Mouse (Mus musculus) heart, embryonic 15.5 days (tissue): ENCODE measurements at regions not wholly inside any gene's neighbourhood (a gene's known extent, or its start where the extent isn't known, plus 50 kb on each side); places are given as distances from the start of the nearest gene placed in this dataset.
A peak's percentile ranks its signal among the peaks of the same experiment; 100 is the strongest.

ENCODE experiments used
- ATAC-seq: fragments of 200-750 bp; cut with Nextera tagmentation; replicated peaks from 2 replicates; pipeline ENCODE4 v1.8.0; 2017; ENCODE audit warnings: low read depth, moderate TSS enrichment; ENCODE audit not compliant: insufficient number of reproducible peaks, insufficient read depth, low FRiP score
- H3K27ac ChIP-seq: fragments of 300-500 bp; sonication (generic); 2 replicates; pipeline ENCODE4 v1.5.1; 2015; ENCODE audit warnings: mild to moderate bottlenecking, inconsistent platforms
- H3K27me3 ChIP-seq: fragments of 300-500 bp; sonication (generic); 2 replicates; pipeline ENCODE4 v1.6.1; 2015; ENCODE audit warnings: inconsistent platforms
- H3K36me3 ChIP-seq: fragments of 300-500 bp; sonication (generic); 2 replicates; pipeline ENCODE4 v1.6.1; 2015; ENCODE audit warnings: mild to moderate bottlenecking, inconsistent platforms
- H3K4me1 ChIP-seq: fragments of 300-500 bp; sonication (generic); replicated peaks from 2 replicates; pipeline ENCODE4 v1.6.1; 2015; ENCODE audit warnings: inconsistent platforms
- H3K4me2 ChIP-seq: fragments of 300-500 bp; sonication (generic); 2 replicates; pipeline ENCODE4 v1.6.1; 2015; ENCODE audit warnings: inconsistent platforms, mild to moderate bottlenecking, moderate library complexity
- H3K4me3 ChIP-seq: fragments of 300-500 bp; sonication (generic); 2 replicates; pipeline ENCODE4 v1.5.1; 2015; ENCODE audit warnings: mild to moderate bottlenecking, inconsistent platforms
- H3K9ac ChIP-seq: fragments of 300-500 bp; sonication (generic); 2 replicates; pipeline ENCODE4 v1.6.1; 2015; ENCODE audit warnings: mild to moderate bottlenecking, inconsistent platforms
- H3K9me3 ChIP-seq: fragments of 300-500 bp; sonication (generic); replicated peaks from 2 replicates; pipeline ENCODE4 v1.6.1; 2016; ENCODE audit warnings: inconsistent platforms
- WGBS: fragments of 180-500 bp; shearing (Covaris S2); methylation state at CpG from one replicate; pipeline ENCODE4 v1.1.7; 2015; ENCODE audit warnings: mixed read lengths; 5-methylcytosine and 5-hydroxymethylcytosine counted together

DNA sequence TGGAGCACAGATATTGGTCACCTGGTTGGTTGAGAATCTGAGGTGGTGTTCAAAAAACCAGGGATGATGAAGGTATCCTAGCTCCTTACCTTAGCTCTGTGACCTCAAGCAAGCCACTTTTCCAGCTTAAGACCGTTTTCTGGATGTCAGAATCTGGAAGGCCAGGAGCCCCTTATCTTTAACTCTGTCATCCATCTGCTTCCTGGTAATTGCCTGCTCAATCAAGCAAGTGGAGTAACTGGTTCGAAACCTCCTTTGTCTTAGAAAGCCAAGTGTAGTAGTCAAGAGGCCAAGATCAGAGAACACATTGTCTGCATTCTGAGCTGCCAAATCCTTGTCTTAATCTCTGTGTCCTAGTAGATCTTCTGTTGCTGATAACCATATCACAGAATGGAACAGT is 95.9 kb upstream of the Tmem164 start:
- Histone ChIP-seq H3K4me2 (no peak overlapping the region), H3K9ac (no peak overlapping the region), H3K4me1 (no peaks in the 10 kb centered on the region), H3K4me3 (no peak overlapping the region), H3K27ac (no peak overlapping the region), H3K9me3 (no peaks in the 10 kb centered on the region), H3K36me3 (no peaks in the 10 kb centered on the region), H3K27me3 (no peaks in the 10 kb centered on the region)
- ATAC-seq: no peak
- 50% methylated on average over 2 of the region's 2 CpGs for WGBS

DNA sequence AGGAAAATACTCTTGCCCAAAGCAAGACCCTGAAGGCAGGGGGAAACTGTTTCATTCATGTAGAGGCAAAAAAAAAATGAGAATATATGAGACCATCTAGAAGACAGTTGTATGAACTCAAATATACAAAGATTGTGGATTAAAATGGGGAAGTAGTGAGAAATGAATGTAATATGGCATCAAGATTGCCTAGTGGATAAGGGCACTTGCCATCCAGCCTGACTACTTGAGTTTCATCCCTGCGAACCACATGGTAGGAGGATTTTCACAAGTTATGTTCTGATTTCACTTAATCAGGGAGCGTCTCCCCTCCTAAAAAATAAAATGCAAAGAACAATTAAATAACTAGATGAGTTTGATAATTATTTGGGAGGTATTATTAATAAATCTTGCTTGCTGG is 81.8 kb upstream of the Tmem164 start:
- Histone ChIP-seq H3K4me2 (no peak overlapping the region), H3K9ac (no peak overlapping the region), H3K4me3 (no peak overlapping the region), H3K36me3 (no peaks in the 10 kb centered on the region), H3K27me3 (no peaks in the 10 kb centered on the region), H3K4me1 (no peaks in the 10 kb centered on the region), H3K9me3 (no peaks in the 10 kb centered on the region), H3K27ac (no peak overlapping the region)
- ATAC-seq: no peak
- WGBS: 85% methylated on average over 2 of the region's 2 CpGs

GRCm38 (mm10) chrX:142600782-142601181 is 80.4 kb upstream of the Tmem164 start:
- no peak for ATAC-seq
- no peak overlapping the region for H3K27ac ChIP-seq
- H3K9me3 ChIP-seq: no peaks in the 10 kb centered on the region
- H3K4me1 ChIP-seq: no peaks in the 10 kb centered on the region
- no peak overlapping the region for H3K4me3 ChIP-seq
- H3K27me3 ChIP-seq: no peaks in the 10 kb centered on the region
- H3K9ac ChIP-seq: no peak overlapping the region
- H3K36me3 ChIP-seq: no peaks in the 10 kb centered on the region
- H3K4me2 ChIP-seq: no peak overlapping the region
- 77% methylated on average over 1 of the region's 1 CpGs for WGBS

GRCm38 (mm10) chrX:142605088-142605487 is 76.1 kb upstream of the Tmem164 start:
- Histone ChIP-seq H3K27ac (no peak overlapping the region), H3K4me1 (no peaks in the 10 kb centered on the region), H3K27me3 (no peaks in the 10 kb centered on the region), H3K9ac (no peak overlapping the region), H3K36me3 (no peaks in the 10 kb centered on the region), H3K4me3 (no peak overlapping the region), H3K9me3 (no peaks in the 10 kb centered on the region), H3K4me2 (no peak overlapping the region)
- no peak for ATAC-seq
- WGBS: 64% methylated on average over 3 of the region's 3 CpGs

DNA sequence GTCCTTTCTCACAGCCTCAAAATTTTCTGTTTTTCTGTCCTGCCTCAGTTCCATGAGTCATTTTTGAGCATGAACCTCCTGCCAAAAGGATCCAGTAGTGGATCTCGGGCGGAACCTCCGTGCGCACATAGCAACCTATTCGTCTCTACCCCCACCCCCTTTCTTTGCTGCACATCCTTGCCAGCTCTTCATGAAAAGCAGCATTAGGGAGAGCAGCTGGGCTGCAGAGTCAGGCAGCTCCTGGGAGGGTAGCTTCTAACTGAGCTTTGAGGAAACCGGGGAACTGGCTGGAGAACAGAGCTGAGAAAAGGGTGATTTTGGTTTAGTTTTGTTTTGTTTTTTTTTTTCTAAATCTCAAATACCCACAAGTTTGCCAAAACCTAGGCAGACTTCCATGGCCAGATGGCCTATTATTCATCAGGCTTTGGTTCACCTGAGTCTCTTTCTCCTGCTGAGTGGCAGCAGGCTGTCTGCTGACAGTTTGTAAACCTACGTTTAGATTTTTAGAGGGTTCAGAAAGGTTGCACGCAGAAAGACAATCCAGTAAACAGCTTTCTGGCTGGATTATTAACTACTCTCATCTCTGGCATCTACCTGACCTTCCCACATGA is 74.5 kb upstream of the Tmem164 start:
- Histone ChIP-seq H3K27ac (no peak overlapping the region), H3K4me2 (no peak overlapping the region), H3K27me3 (no peaks in the 10 kb centered on the region), H3K9me3 (no peaks in the 10 kb centered on the region), H3K36me3 (no peaks in the 10 kb centered on the region), H3K4me1 (no peaks in the 10 kb centered on the region), H3K4me3 (no peak overlapping the region), H3K9ac (no peak overlapping the region)
- ATAC-seq: no peak
- WGBS: 83% methylated on average over 8 of the region's 8 CpGs

DNA sequence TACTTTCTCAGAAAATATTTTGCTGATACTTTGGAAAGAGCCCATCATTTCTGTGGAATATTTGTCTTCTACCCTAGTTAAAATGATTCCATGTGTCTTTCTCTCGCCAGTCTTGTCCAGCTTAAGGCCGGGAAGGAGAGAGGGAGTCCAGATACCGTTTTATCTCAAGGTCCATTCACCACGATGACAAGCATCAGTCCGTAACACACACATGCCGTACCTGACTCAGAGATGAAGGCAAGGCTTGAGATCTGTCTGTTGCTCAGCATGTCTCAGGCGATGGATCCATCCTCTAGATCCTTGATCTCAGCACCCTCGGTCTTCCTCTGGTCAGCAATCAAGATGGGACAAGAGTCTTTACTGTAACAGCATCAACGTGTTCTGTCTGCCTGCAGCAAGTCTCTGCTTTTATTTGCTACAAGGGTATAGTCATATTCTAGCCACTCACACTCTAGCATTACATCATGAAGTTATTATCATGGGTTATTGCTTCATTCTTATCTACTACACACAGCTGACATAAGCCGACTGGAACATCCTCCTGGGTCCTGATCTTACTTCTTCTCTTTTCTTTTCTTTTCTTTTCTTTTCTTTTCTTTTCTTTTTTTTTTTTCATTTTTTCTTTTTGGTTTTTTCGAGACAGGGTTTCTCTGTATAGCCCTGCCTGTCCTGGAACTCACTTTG is 64.9 kb upstream of the Tmem164 start:
- ATAC-seq: no peak
- no peak overlapping the region for H3K4me3 ChIP-seq
- H3K9me3 ChIP-seq: no peaks in the 10 kb centered on the region
- WGBS: 74% methylated on average over 11 of the region's 11 CpGs
- H3K9ac ChIP-seq: no peak overlapping the region
- no peak overlapping the region for H3K4me2 ChIP-seq
- no peaks in the 10 kb centered on the region for H3K27me3 ChIP-seq
- no peaks in the 10 kb centered on the region for H3K4me1 ChIP-seq
- no peaks in the 10 kb centered on the region for H3K36me3 ChIP-seq
- no peak overlapping the region for H3K27ac ChIP-seq

- Histone ChIP-seq H3K9ac (no peak overlapping the region), H3K4me1 (no peaks in the 10 kb centered on the region), H3K4me2 (no peak overlapping the region), H3K27ac (0 out of 2 replicates have a peak overlapping the region, but pooled peaks have one; percentile 6), H3K4me3 (no peak overlapping the region), H3K36me3 (no peaks in the 10 kb centered on the region), H3K27me3 (no peaks in the 10 kb centered on the region), H3K9me3 (no peaks in the 10 kb centered on the region)
- 43% methylated on average over 1 of the region's 1 CpGs for WGBS
- ATAC-seq: no peak
Observed at GRCm38 (mm10) chrX:142618389-142618788, 62.8 kb upstream of the Tmem164 start.

- H3K9ac ChIP-seq: no peak overlapping the region
- WGBS: 31% methylated on average over 2 of the region's 2 CpGs
- no peak overlapping the region for H3K27ac ChIP-seq
Observed at GRCm38 (mm10) chrX:142623359-142623758, 57.8 kb upstream of the Tmem164 start.

GRCm38 (mm10) chrX:142623882-142624281 is 57.3 kb upstream of the Tmem164 start:
- Histone ChIP-seq H3K4me2 (no peak overlapping the region), H3K4me1 (no peaks in the 10 kb centered on the region), H3K36me3 (no peaks in the 10 kb centered on the region), H3K27ac (no peak overlapping the region), H3K9me3 (no peaks in the 10 kb centered on the region), H3K4me3 (no peak overlapping the region), H3K9ac (no peak overlapping the region), H3K27me3 (no peaks in the 10 kb centered on the region)
- WGBS: 32% methylated on average over 2 of the region's 2 CpGs
- no peak for ATAC-seq

More at GRCm38 (mm10) chrX:142623359-142623758, 57.8 kb upstream of the Tmem164 start:
- no peaks in the 10 kb centered on the region for H3K9me3 ChIP-seq
- H3K4me2 ChIP-seq: no peak overlapping the region
- H3K4me3 ChIP-seq: no peak overlapping the region
- no peaks in the 10 kb centered on the region for H3K4me1 ChIP-seq
- no peak for ATAC-seq
- no peaks in the 10 kb centered on the region for H3K27me3 ChIP-seq
- no peaks in the 10 kb centered on the region for H3K36me3 ChIP-seq
